Comparison of ENCODE assay signal across 8 mouse cellular contexts in genomic region chr9:56636214-56636613, GRCm38 (mm10).
DNase-seq lines count a peak whose midpoint lies in the region; ATAC-seq and TF ChIP-seq lines count a peak whose summit lies in the region.

No protein-coding gene starts in this region.

- peak; percentile 53; the same call in 1 of the 2 replicates for TF ChIP-seq CTCF in G1E (IDR thresholded peaks at IDR 0.05; ENCODE audit: low read depth, low read length)
- peak; percentile 95 for TF ChIP-seq CTCF in layer of hippocampus, adult 2 months (conservative IDR thresholded peaks at IDR 0.05)
- TF ChIP-seq CTCF in lung, adult 2 months (IDR thresholded peaks at IDR 0.05; ENCODE audit: insufficient read depth, low read length): peak; percentile 98
- TF ChIP-seq CTCF in olfactory bulb, adult 2 months (IDR thresholded peaks at IDR 0.05; ENCODE audit: insufficient read depth, low read depth, low read length): peak; percentile 99

- 0% methylated on average over 10 of the region's 10 CpGs for WGBS in forebrain, embryonic 16.5 days
- under 1% methylated on average over 10 of the region's 10 CpGs for WGBS in lung, adult 2 months
- WGBS in olfactory bulb, adult 2 months: under 1% methylated on average over 10 of the region's 10 CpGs

- peaks cover 2% of the 10 kb centered on the region; the same call in 1 of the 2 replicates for H3K4me1 ChIP-seq in G1E (ENCODE audit: insufficient read depth, low read depth, low read length)
- H3K4me1 ChIP-seq in forebrain, embryonic 16.5 days (replicated peaks; ENCODE audit: control insufficient read depth, insufficient read depth, low read length): peaks cover 33% of the 10 kb centered on the region
- H3K4me1 ChIP-seq in lung, adult 2 months (ENCODE audit: control insufficient read depth, insufficient read depth, low read length): 0 out of 2 replicates have a peak, but pooled peaks cover 4% of the 10 kb centered on the region
- peaks cover 46% of the 10 kb centered on the region for H3K4me1 ChIP-seq in olfactory bulb, adult 2 months (ENCODE audit: control insufficient read depth, insufficient read depth, low read length)

- H3K9ac ChIP-seq in forebrain, embryonic 16.5 days (replicated peaks; ENCODE audit: low read depth, low read length): peak overlapping the region; percentile 91

- no peaks in the 10 kb centered on the region for H3K36me3 ChIP-seq in G1E (replicated peaks)
- no peaks in the 10 kb centered on the region for H3K36me3 ChIP-seq in forebrain, embryonic 16.5 days (ENCODE audit: control insufficient read depth, insufficient read depth)

- H3K27ac ChIP-seq in forebrain, embryonic 16.5 days (ENCODE audit: low read length): no peak overlapping the region; the same call in 1 of the 2 replicates
- H3K27ac ChIP-seq in layer of hippocampus, adult 2 months: peak overlapping the region; percentile 99
- H3K27ac ChIP-seq in olfactory bulb, adult 2 months (ENCODE audit: insufficient read depth, low read depth, low read length): no peak overlapping the region

- intact Hi-C loops in heart, postnatal 36 days (cut with DNase I): loop anchor here (2.0 to 10.0 kb wide), 6 partner anchors 86 to 424 kb away; partner anchors contain the start of genes Hmg20a and Peak1

- no peak for ATAC-seq in G1E (ENCODE audit: extremely low read depth, insufficient number of reproducible peaks, low FRiP score, poor library complexity, severe bottlenecking)
- ATAC-seq in forebrain, embryonic 16.5 days: peak; percentile 54

- DNase-seq in G1E (ENCODE audit: low spot score): peak; percentile 40
- DNase-seq in cerebellum, adult 11-12 months: peak; percentile 89
- peak; percentile 85 to 88 for DNase-seq in heart, postnatal 36 days
- peak; percentile 90 to 93 for DNase-seq in layer of hippocampus, adult 2 months (ENCODE audit: low spot score in 2 of 2)
- peak; percentile 79 for DNase-seq in lung, adult 2 months
- DNase-seq in thymus, adult 18-20 months: peak; percentile 48 to 54

- H3K4me3 ChIP-seq in G1E (ENCODE audit: low read depth, low read length): no peak overlapping the region
- H3K4me3 ChIP-seq in forebrain, embryonic 16.5 days (replicated peaks; ENCODE audit: low read length): peak overlapping the region; percentile 79
- H3K4me3 ChIP-seq in layer of hippocampus, adult 2 months: peak overlapping the region; percentile 84
- H3K4me3 ChIP-seq in lung, adult 2 months (replicated peaks; ENCODE audit: extremely low read depth, low read depth, low read length): no peak overlapping the region
- H3K4me3 ChIP-seq in olfactory bulb, adult 2 months (ENCODE audit: insufficient read depth, low read depth, low read length): peak overlapping the region; percentile 69

- peaks cover 13% of the 10 kb centered on the region for H3K27me3 ChIP-seq in G1E (ENCODE audit: insufficient read depth, low read length)
- H3K27me3 ChIP-seq in forebrain, embryonic 16.5 days (replicated peaks; ENCODE audit: control insufficient read depth, insufficient read depth, low read length): peaks cover 30% of the 10 kb centered on the region

- no peak for TF ChIP-seq POLR2A in lung, adult 2 months (IDR thresholded peaks at IDR 0.05; ENCODE audit: borderline replicate concordance, extremely low read depth, low read depth, low read length)
- no peak for TF ChIP-seq POLR2A in olfactory bulb, adult 2 months (IDR thresholded peaks at IDR 0.05; ENCODE audit: insufficient read depth, low read depth, low read length)

- H3K4me2 ChIP-seq in forebrain, embryonic 16.5 days (ENCODE audit: low read length): peak overlapping the region; percentile 67

- peaks cover 17% of the 10 kb centered on the region for H3K9me3 ChIP-seq in G1E (replicated peaks)
- H3K9me3 ChIP-seq in forebrain, embryonic 16.5 days (ENCODE audit: control insufficient read depth, low read length): no peaks in the 10 kb centered on the region

Comparison
In these comparisons a context has a peak if more than half of its experiments do, and no peak if none do; other contexts are left out.
1. DNase-seq: peak in every context shown above with its lines; median percentile 92 in layer of hippocampus, adult 2 months; 89 in cerebellum, adult 11-12 months; 86 in heart, postnatal 36 days; 79 in lung, adult 2 months; 51 in thymus, adult 18-20 months; 40 in G1E.
2. H3K4me3 ChIP-seq: peak in forebrain, embryonic 16.5 days (single experiment), layer of hippocampus, adult 2 months (single experiment) and olfactory bulb, adult 2 months (single experiment); none in G1E (single experiment) and lung, adult 2 months (single experiment).
3. Peak in every context shown above with its lines, with median percentiles within 50 percentile points of each other: CTCF ChIP-seq.